Mouse (Mus musculus) heart, embryonic 13.5 days (tissue): ENCODE results near the gene Rab3ip. TPM values are rescaled to one million over a fixed set of nuclear protein-coding genes. Genes with fewer than 3 reads are reported as not detected.

Experiments used
- ATAC-seq: fragments of 200-750 bp; cut with Nextera tagmentation; 2 replicates; pipeline ENCODE4 v1.8.0; 2017; ENCODE audit warnings: moderate TSS enrichment; ENCODE audit not compliant: insufficient number of reproducible peaks, low FRiP score, low TSS enrichment; ENCODE audit errors: extremely low read depth
- H3K27ac ChIP-seq: fragments of 300-500 bp; sonication (generic); replicated peaks from 2 replicates; pipeline ENCODE4 v1.5.1; 2015; ENCODE audit warnings: moderate library complexity, mild to moderate bottlenecking, inconsistent platforms
- H3K27me3 ChIP-seq: fragments of 300-500 bp; sonication (generic); replicated peaks from 2 replicates; pipeline ENCODE4 v1.6.1; 2015; ENCODE audit warnings: mild to moderate bottlenecking, inconsistent platforms
- H3K36me3 ChIP-seq: fragments of 300-500 bp; sonication (generic); 2 replicates; pipeline ENCODE4 v1.6.1; 2015; ENCODE audit warnings: mild to moderate bottlenecking, inconsistent platforms
- H3K4me1 ChIP-seq: fragments of 300-500 bp; sonication (generic); 2 replicates; pipeline ENCODE4 v1.6.1; 2015; ENCODE audit warnings: inconsistent platforms
- H3K4me2 ChIP-seq: fragments of 300-500 bp; sonication (generic); 2 replicates; pipeline ENCODE4 v1.6.1; 2015; ENCODE audit warnings: inconsistent platforms, mild to moderate bottlenecking, moderate library complexity
- H3K4me3 ChIP-seq: fragments of 300-500 bp; sonication (generic); 2 replicates; pipeline ENCODE4 v1.5.1; 2015; ENCODE audit warnings: moderate library complexity, mild to moderate bottlenecking, inconsistent platforms
- H3K9ac ChIP-seq: fragments of 300-500 bp; sonication (generic); 2 replicates; pipeline ENCODE4 v1.6.1; 2015; ENCODE audit warnings: inconsistent platforms, mild to moderate bottlenecking, moderate library complexity
- H3K9me3 ChIP-seq: fragments of 300-500 bp; sonication (generic); 2 replicates; pipeline ENCODE4 v1.6.1; 2016; ENCODE audit warnings: inconsistent platforms
- WGBS: fragments of 180-500 bp; shearing (Covaris S2); methylation state at CpG from one replicate; pipeline ENCODE4 v1.1.7; 2015; ENCODE audit warnings: mixed read lengths; 5-methylcytosine and 5-hydroxymethylcytosine counted together
- polyA plus RNA-seq: library from polyadenylated mRNA; unstranded; fragments of >200 nt; fragmentation: Nextera tagmentation; extraction: Ambion mirVana; gene quantifications from 2 replicates; pipeline ENCODE4 v1.2.1, GENCODE M21; 2015

The Rab3ip gene
- polyA plus RNA-seq, 1 experiment from 2014 or later = 54.1 TPM

- Histone ChIP-seq H3K36me3 (no peaks in the 10 kb centered on the region), H3K27me3 (no peaks in the 10 kb centered on the region), H3K4me3 (no peak overlapping the region), H3K4me2 (no peak overlapping the region), H3K27ac (no peak overlapping the region), H3K4me1 (no peaks in the 10 kb centered on the region), H3K9ac (no peak overlapping the region), H3K9me3 (no peaks in the 10 kb centered on the region)
- no peak for ATAC-seq
- 82% methylated on average over 12 of the region's 12 CpGs for WGBS
Measured at GRCm38 (mm10) chr10:116895108-116895833, 55.3 kb downstream of the Rab3ip start.

GRCm38 (mm10) chr10:116894540-116894939 is 56.0 kb downstream of the Rab3ip start:
- H3K9ac ChIP-seq = no peak overlapping the region
- no peaks in the 10 kb centered on the region for H3K4me1 ChIP-seq
- WGBS = 77% methylated on average over 6 of the region's 6 CpGs
- no peaks in the 10 kb centered on the region for H3K36me3 ChIP-seq
- no peak overlapping the region for H3K4me2 ChIP-seq
- H3K9me3 ChIP-seq = no peaks in the 10 kb centered on the region
- no peak for ATAC-seq
- H3K27me3 ChIP-seq = no peaks in the 10 kb centered on the region
- H3K27ac ChIP-seq = no peak overlapping the region
- no peak overlapping the region for H3K4me3 ChIP-seq

- 11% methylated on average over 3 of the region's 3 CpGs for WGBS
Measured at GRCm38 (mm10) chr10:116893753-116894152, 56.8 kb downstream of the Rab3ip start.

GRCm38 (mm10) chr10:116890587-116890986 is 60.0 kb downstream of the Rab3ip start:
- Histone ChIP-seq H3K4me3 (no peak overlapping the region), H3K27me3 (no peaks in the 10 kb centered on the region), H3K9ac (no peak overlapping the region), H3K9me3 (no peaks in the 10 kb centered on the region), H3K4me2 (no peak overlapping the region), H3K4me1 (no peaks in the 10 kb centered on the region), H3K36me3 (no peaks in the 10 kb centered on the region), H3K27ac (no peak overlapping the region)
- ATAC-seq = no peak
- WGBS = 61% methylated on average over 5 of the region's 5 CpGs

More at GRCm38 (mm10) chr10:116893753-116894152, 56.8 kb downstream of the Rab3ip start:
- H3K9ac ChIP-seq = no peak overlapping the region
- H3K9me3 ChIP-seq = no peaks in the 10 kb centered on the region
- no peaks in the 10 kb centered on the region for H3K4me1 ChIP-seq
- no peak overlapping the region for H3K4me3 ChIP-seq
- H3K27me3 ChIP-seq = no peaks in the 10 kb centered on the region
- no peaks in the 10 kb centered on the region for H3K36me3 ChIP-seq
- no peak for ATAC-seq
- H3K27ac ChIP-seq = no peak overlapping the region
- no peak overlapping the region for H3K4me2 ChIP-seq

- Histone ChIP-seq H3K4me2 (no peak overlapping the region), H3K27me3 (no peaks in the 10 kb centered on the region), H3K4me1 (no peaks in the 10 kb centered on the region), H3K9me3 (no peaks in the 10 kb centered on the region), H3K9ac (no peak overlapping the region), H3K27ac (no peak overlapping the region), H3K36me3 (no peaks in the 10 kb centered on the region), H3K4me3 (no peak overlapping the region)
- ATAC-seq = no peak
- WGBS = 66% methylated on average over 3 of the region's 3 CpGs
Measured at GRCm38 (mm10) chr10:116884552-116884951, 66.0 kb downstream of the Rab3ip start.

GRCm38 (mm10) chr10:116883531-116883930 is 67.0 kb downstream of the Rab3ip start:
- no peak for ATAC-seq
- Histone ChIP-seq H3K9me3 (no peaks in the 10 kb centered on the region), H3K4me3 (no peak overlapping the region)

GRCm38 (mm10) chr10:116877436-116877835 is 73.1 kb downstream of the Rab3ip start:
- 82% methylated on average over 4 of the region's 4 CpGs for WGBS
- H3K9ac ChIP-seq = no peak overlapping the region
- no peaks in the 10 kb centered on the region for H3K36me3 ChIP-seq
- no peak for ATAC-seq
- no peak overlapping the region for H3K4me3 ChIP-seq
- H3K27ac ChIP-seq = no peak overlapping the region
- no peak overlapping the region for H3K4me2 ChIP-seq
- H3K9me3 ChIP-seq = no peaks in the 10 kb centered on the region
- H3K27me3 ChIP-seq = no peaks in the 10 kb centered on the region
- peaks cover 6% of the 10 kb centered on the region; the same call in 1 of the 2 replicates for H3K4me1 ChIP-seq

More at GRCm38 (mm10) chr10:116883531-116883930, 67.0 kb downstream of the Rab3ip start:
- no peaks in the 10 kb centered on the region for H3K27me3 ChIP-seq
- H3K9ac ChIP-seq = no peak overlapping the region
- no peak overlapping the region for H3K4me2 ChIP-seq
- WGBS = 61% methylated on average over 5 of the region's 5 CpGs
- H3K36me3 ChIP-seq = no peaks in the 10 kb centered on the region
- H3K27ac ChIP-seq = no peak overlapping the region
- H3K4me1 ChIP-seq = no peaks in the 10 kb centered on the region

GRCm38 (mm10) chr10:116874490-116874889 is 76.1 kb downstream of the Rab3ip start:
- Histone ChIP-seq H3K36me3 (no peaks in the 10 kb centered on the region), H3K27me3 (no peaks in the 10 kb centered on the region), H3K4me1 (peaks cover 6% of the 10 kb centered on the region; the same call in 1 of the 2 replicates), H3K4me2 (no peak overlapping the region), H3K4me3 (no peak overlapping the region), H3K27ac (no peak overlapping the region), H3K9me3 (no peaks in the 10 kb centered on the region), H3K9ac (no peak overlapping the region)
- no peak for ATAC-seq
- WGBS = 67% methylated on average over 9 of the region's 9 CpGs

- Histone ChIP-seq H3K4me1 (peaks cover 6% of the 10 kb centered on the region; the same call in 1 of the 2 replicates), H3K27ac (no peak overlapping the region), H3K4me2 (no peak overlapping the region), H3K36me3 (no peaks in the 10 kb centered on the region), H3K9me3 (no peaks in the 10 kb centered on the region), H3K27me3 (no peaks in the 10 kb centered on the region), H3K4me3 (no peak overlapping the region), H3K9ac (no peak overlapping the region)
- WGBS = 72% methylated on average over 14 of the region's 14 CpGs
- ATAC-seq = no peak
Measured at GRCm38 (mm10) chr10:116872016-116872410, 78.6 kb downstream of the Rab3ip start.

GRCm38 (mm10) chr10:116871329-116872015 is 79.1 kb downstream of the Rab3ip start:
- Histone ChIP-seq H3K9ac (no peak overlapping the region), H3K27me3 (no peaks in the 10 kb centered on the region), H3K9me3 (no peaks in the 10 kb centered on the region), H3K4me2 (no peak overlapping the region), H3K4me1 (peaks cover 6% of the 10 kb centered on the region; the same call in 1 of the 2 replicates), H3K36me3 (no peaks in the 10 kb centered on the region), H3K27ac (no peak overlapping the region), H3K4me3 (no peak overlapping the region)
- 68% methylated on average over 12 of the region's 12 CpGs for WGBS
- ATAC-seq = no peak

GRCm38 (mm10) chr10:116870819-116871218 is 79.8 kb downstream of the Rab3ip start:
- Histone ChIP-seq H3K36me3 (no peaks in the 10 kb centered on the region), H3K4me1 (peaks cover 6% of the 10 kb centered on the region; the same call in 1 of the 2 replicates), H3K4me2 (no peak overlapping the region), H3K9ac (no peak overlapping the region), H3K4me3 (no peak overlapping the region), H3K9me3 (no peaks in the 10 kb centered on the region), H3K27me3 (no peaks in the 10 kb centered on the region), H3K27ac (no peak overlapping the region)
- WGBS = 83% methylated on average over 6 of the region's 6 CpGs
- no peak for ATAC-seq
